Mouse (Mus musculus) stomach, embryonic 14.5 days (tissue): Measurements from ENCODE around the gene ccdc198. TPM values are rescaled to one million over a fixed set of nuclear protein-coding genes. Genes with fewer than 3 reads are reported as not detected.

Source experiments
- ATAC-seq: fragments of 200-750 bp; cut with Nextera tagmentation; 2 replicates; pipeline ENCODE4 v1.8.0; 2017; ENCODE audit warnings: low read depth, moderate TSS enrichment; ENCODE audit not compliant: insufficient number of reproducible peaks, insufficient read depth, low FRiP score
- H3K27ac ChIP-seq: fragments of 300-500 bp; sonication (generic); 2 replicates; pipeline ENCODE4 v1.5.1; 2014; ENCODE audit warnings: mild to moderate bottlenecking, low read length, moderate library complexity, mixed read lengths
- H3K27me3 ChIP-seq: fragments of 300-500 bp; sonication (generic); 2 replicates; pipeline ENCODE4 v1.6.1; 2014; ENCODE audit warnings: low read length, control low read depth, mixed read lengths; ENCODE audit not compliant: control insufficient read depth, insufficient read depth
- H3K36me3 ChIP-seq: fragments of 300-500 bp; sonication (generic); 2 replicates; pipeline ENCODE4 v1.6.1; 2014; ENCODE audit warnings: mild to moderate bottlenecking, control low read depth, low read length, moderate library complexity, mixed read lengths; ENCODE audit not compliant: control insufficient read depth, insufficient read depth
- H3K4me1 ChIP-seq: fragments of 300-500 bp; sonication (generic); 2 replicates; pipeline ENCODE4 v1.6.1; 2014; ENCODE audit warnings: low read length, control low read depth, mixed read lengths; ENCODE audit not compliant: control insufficient read depth, insufficient read depth
- H3K4me2 ChIP-seq: fragments of 300-500 bp; sonication (generic); replicated peaks from 2 replicates; pipeline ENCODE4 v1.6.1; 2014; ENCODE audit warnings: low read depth, low read length, control low read depth
- H3K4me3 ChIP-seq: fragments of 300-500 bp; sonication (generic); 2 replicates; pipeline ENCODE4 v1.5.1; 2014; ENCODE audit warnings: low read depth, low read length, control low read depth
- H3K9ac ChIP-seq: fragments of 300-500 bp; sonication (generic); replicated peaks from 2 replicates; pipeline ENCODE4 v1.6.1; 2014; ENCODE audit warnings: low read depth, mild to moderate bottlenecking, control low read depth, low read length, moderate library complexity, mixed read lengths
- H3K9me3 ChIP-seq: fragments of 300-500 bp; sonication (generic); 2 replicates; pipeline ENCODE4 v1.6.1; 2016; ENCODE audit warnings: low read depth, low read length, control low read depth; ENCODE audit not compliant: control insufficient read depth
- WGBS: fragments of 180-500 bp; shearing (Covaris S2); extraction: QIAGEN DNeasy Blood & Tissue Kit; methylation state at CpG from one replicate; pipeline ENCODE4 v1.1.7; 2014; 5-methylcytosine and 5-hydroxymethylcytosine counted together
- polyA plus RNA-seq: library from polyadenylated mRNA; unstranded; fragments of >200 nt; fragmentation: Nextera tagmentation; extraction: Ambion mirVana; gene quantifications from 2 replicates; pipeline ENCODE4 v1.2.1, GENCODE M21; 2014

ccdc198 gene
- polyA plus RNA-seq, 1 experiment from 2014 or later: 10.0 TPM

DNA sequence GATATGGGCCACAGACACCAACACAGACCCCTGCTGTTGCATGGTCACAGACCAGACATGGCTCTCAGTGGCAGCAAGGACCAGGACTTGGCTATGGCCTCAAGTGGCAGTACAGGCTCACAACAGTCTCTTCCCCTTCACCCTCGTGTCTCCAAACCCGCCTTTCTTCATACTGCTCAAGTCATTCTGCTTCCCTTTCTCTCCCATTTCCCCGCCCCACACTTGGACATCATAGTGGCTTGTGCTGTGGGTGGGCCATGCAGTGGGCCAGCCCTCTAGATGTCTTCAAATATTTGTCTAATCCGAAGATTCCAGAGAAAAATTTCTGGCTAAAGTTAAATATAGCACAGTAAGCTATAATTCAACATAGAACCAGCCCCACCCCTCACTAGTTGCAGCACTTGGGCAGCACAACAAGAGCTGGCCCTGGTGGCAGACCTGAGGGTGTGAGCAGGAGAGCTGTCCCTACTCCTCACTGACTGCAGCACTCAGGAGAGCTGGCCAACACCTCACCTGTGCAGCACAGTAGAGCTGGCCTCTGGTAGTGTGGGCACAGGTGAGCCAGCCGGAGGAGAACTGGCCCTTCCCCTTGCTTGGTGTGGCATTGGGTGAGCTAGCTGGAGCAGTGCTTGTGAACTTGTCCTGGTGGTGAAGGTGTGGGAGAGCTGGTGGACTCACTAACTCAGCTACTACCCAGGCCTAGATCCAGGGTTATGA, 20.2 kb upstream of the ccdc198 start:
- no peak overlapping the region for H3K4me3 ChIP-seq
- 0 out of 2 replicates have a peak, but pooled peaks have one; percentile 53 for ATAC-seq
- no peak overlapping the region for H3K4me2 ChIP-seq
- no peaks in the 10 kb centered on the region for H3K36me3 ChIP-seq
- WGBS: 77% methylated on average over 5 of the region's 5 CpGs
- H3K27me3 ChIP-seq: no peaks in the 10 kb centered on the region
- no peak overlapping the region for H3K9ac ChIP-seq
- H3K27ac ChIP-seq: no peak overlapping the region
- no peaks in the 10 kb centered on the region for H3K4me1 ChIP-seq
- H3K9me3 ChIP-seq: no peaks in the 10 kb centered on the region

DNA sequence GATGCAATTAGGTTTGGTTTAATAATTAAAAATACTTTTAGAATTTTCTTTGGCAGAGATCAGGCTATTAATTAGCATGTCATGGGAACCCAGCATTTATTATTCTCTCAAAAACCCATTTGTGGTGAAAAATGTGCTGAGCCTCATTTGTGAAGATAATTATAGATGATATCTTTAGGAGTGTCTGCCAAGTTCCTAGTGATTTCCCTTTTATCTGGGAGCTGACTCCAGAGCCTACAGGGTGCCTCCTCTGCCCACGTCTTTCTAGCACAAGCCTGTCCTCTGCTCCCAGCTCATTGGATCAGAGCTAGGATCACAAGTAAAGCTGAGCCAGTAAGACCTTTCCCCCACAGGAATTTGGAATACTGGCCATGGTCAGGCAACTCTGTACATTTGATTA, 3.8 kb downstream of the ccdc198 start:
- Histone ChIP-seq H3K27ac (no peak overlapping the region), H3K4me3 (no peak overlapping the region), H3K4me2 (no peak overlapping the region), H3K9me3 (no peaks in the 10 kb centered on the region), H3K4me1 (no peaks in the 10 kb centered on the region), H3K36me3 (no peaks in the 10 kb centered on the region), H3K27me3 (no peaks in the 10 kb centered on the region), H3K9ac (no peak overlapping the region)
- 39% methylated on average over 1 of the region's 1 CpGs for WGBS
- no peak for ATAC-seq

DNA sequence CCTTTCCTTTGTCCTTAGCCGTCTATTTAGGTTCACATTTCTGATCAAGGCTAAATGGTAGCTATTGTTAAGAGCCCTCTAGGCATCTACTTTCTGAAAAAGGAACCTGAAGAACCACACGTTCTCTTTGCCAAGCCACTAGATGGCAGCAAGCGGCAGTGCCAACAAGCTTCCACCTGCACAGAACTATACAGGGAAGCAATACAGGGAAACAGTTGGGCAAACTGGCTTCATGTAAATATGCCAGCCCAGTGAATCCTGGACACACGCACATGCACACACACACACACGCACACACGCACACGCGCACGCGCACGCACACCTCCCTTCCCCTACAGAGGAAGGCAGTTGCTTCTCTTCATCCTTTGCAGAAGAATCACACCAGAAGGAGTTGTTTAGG, 7.1 kb downstream of the ccdc198 start:
- H3K27ac ChIP-seq: no peak overlapping the region
- H3K9me3 ChIP-seq: no peaks in the 10 kb centered on the region
- no peak overlapping the region for H3K9ac ChIP-seq
- 26% methylated on average over 11 of the region's 11 CpGs for WGBS
- no peak overlapping the region for H3K4me3 ChIP-seq
- H3K27me3 ChIP-seq: no peaks in the 10 kb centered on the region
- no peak for ATAC-seq
- H3K36me3 ChIP-seq: no peaks in the 10 kb centered on the region
- H3K4me1 ChIP-seq: no peaks in the 10 kb centered on the region
- no peak overlapping the region for H3K4me2 ChIP-seq

DNA sequence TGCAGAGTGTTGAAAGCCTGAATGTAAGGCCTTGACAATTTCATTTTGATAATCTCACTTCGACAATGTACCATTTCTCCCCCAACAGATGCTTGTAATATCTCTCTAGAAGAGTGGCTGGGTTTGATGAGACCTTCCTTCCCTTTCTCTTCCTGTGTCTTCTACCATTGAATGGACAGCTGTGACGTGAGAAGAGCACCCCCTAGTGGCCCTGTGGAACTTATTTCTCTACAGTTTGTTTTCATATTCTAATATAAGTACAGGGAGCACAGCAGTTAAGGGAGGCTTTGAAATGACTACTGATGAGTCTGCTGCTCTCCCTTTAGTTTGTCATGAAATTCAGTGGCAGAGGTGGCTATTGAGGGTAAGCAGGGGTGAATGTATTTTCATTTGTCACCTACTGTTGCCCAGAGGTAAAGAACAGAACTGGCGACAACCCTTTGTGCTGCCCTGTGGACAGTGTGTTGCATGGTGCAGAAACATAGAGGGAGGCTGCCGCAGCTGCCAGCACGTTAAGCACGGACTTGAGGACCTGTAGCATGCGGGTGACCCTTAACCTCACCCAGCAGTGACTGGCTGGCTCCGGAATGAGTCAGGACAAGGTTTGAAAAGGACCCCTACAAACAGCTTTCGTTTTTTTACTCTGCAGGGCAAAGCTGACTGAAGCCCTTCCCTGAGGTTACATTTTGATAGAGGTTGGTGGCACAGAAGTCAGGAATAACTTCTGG, 10.3 kb downstream of the ccdc198 start:
- H3K9ac ChIP-seq: no peak overlapping the region
- no peaks in the 10 kb centered on the region for H3K27me3 ChIP-seq
- H3K9me3 ChIP-seq: no peaks in the 10 kb centered on the region
- 49% methylated on average over 9 of the region's 9 CpGs for WGBS
- H3K4me1 ChIP-seq: no peaks in the 10 kb centered on the region
- no peak for ATAC-seq
- no peak overlapping the region for H3K27ac ChIP-seq
- H3K36me3 ChIP-seq: no peaks in the 10 kb centered on the region
- no peak overlapping the region for H3K4me2 ChIP-seq
- no peak overlapping the region for H3K4me3 ChIP-seq

DNA sequence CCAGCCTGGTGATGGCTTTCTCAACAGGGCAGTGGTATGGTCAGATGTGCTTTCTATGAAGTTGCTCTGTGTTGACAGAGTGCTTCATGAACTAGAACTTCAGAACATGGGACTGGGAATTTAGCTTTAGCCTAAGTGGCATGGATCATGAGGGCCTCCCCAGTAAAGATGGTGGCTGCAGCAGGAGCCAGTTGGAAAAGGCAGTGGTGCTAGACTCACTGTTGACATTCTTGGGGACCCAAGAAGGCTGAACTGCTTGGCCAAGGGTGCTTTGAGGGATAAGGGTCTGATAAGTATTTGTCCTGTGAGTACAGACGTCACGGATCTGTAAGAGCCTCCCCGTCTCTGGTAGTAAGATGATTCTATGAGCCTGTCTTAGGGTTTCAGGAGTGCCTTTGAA, 13.4 kb downstream of the ccdc198 start:
- WGBS: 86% methylated on average over 3 of the region's 3 CpGs
- ATAC-seq: no peak
- no peaks in the 10 kb centered on the region for H3K4me1 ChIP-seq
- H3K9me3 ChIP-seq: no peaks in the 10 kb centered on the region
- no peak overlapping the region for H3K4me3 ChIP-seq
- no peak overlapping the region for H3K27ac ChIP-seq
- H3K36me3 ChIP-seq: no peaks in the 10 kb centered on the region
- no peaks in the 10 kb centered on the region for H3K27me3 ChIP-seq
- H3K9ac ChIP-seq: no peak overlapping the region
- no peak overlapping the region for H3K4me2 ChIP-seq

DNA sequence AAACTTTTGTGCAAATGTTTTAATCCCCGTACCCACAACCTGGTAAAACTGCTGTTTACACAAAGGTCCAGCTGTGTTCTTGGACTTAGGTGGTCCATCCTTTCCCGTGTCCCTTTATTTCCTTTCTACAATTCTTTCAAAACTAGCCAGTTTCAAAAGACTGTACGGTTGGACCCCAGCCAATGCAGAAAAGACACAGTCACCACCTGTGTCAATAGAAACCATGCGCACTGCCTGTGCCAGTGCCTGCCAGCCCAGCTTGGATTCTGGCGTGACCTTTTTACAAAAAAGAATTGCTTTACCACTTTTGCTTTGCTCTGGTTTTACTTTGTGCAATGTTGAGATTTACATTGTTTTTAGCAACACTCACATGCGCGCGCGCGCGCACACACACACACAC, 18.3 kb downstream of the ccdc198 start:
- no peak overlapping the region for H3K9ac ChIP-seq
- H3K4me3 ChIP-seq: no peak overlapping the region
- no peaks in the 10 kb centered on the region for H3K9me3 ChIP-seq
- ATAC-seq: no peak; the same call in 1 of the 2 replicates
- no peak overlapping the region for H3K27ac ChIP-seq
- H3K27me3 ChIP-seq: no peaks in the 10 kb centered on the region
- 69% methylated on average over 11 of the region's 11 CpGs for WGBS
- H3K36me3 ChIP-seq: no peaks in the 10 kb centered on the region
- no peak overlapping the region for H3K4me2 ChIP-seq
- H3K4me1 ChIP-seq: no peaks in the 10 kb centered on the region

DNA sequence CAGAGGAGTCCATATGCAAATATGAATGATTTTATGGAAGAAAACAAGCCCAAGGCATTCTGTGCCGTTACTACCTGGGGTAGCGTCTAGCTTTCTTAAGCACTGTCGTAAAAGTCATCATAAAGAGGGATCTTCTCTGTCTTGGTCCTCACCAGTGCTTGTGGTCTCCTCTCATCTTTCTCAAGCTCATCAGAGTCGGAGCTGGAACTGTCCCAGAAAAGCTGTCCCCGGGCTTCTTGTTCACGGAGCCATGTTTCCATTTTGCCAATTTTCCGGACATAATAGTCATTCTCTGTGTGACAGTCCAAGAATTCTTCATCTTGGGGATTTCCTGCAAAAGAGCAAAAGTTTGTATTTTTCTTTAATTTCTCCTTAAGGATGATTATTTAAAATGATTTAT, 18.8 kb downstream of the ccdc198 start:
- Histone ChIP-seq H3K4me3 (no peak overlapping the region), H3K27ac (no peak overlapping the region), H3K9ac (no peak overlapping the region), H3K9me3 (no peaks in the 10 kb centered on the region), H3K4me2 (no peak overlapping the region), H3K27me3 (no peaks in the 10 kb centered on the region), H3K36me3 (no peaks in the 10 kb centered on the region), H3K4me1 (no peaks in the 10 kb centered on the region)
- WGBS: 77% methylated on average over 7 of the region's 7 CpGs
- no peak for ATAC-seq

DNA sequence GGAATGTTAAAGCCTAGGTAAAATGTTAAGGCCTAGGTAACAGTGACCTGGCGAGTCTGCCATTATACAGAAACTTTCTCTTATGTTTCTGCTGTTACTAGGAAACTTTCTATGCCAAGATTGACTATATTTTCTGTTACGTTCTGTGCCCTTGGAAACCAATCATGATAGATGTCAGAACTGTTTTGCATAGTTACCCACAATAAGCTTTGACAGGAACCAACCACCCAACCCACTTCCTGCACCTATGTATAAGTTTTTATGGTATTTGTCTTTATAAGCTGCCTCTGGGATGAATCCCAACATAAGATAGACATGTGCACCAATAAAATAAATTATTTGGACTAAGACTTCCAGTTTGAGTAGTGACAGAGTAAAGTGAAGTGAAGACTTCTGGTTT, 23.5 kb downstream of the ccdc198 start:
- Histone ChIP-seq H3K4me1 (no peaks in the 10 kb centered on the region), H3K27me3 (no peaks in the 10 kb centered on the region), H3K27ac (no peak overlapping the region), H3K9ac (no peak overlapping the region), H3K9me3 (no peaks in the 10 kb centered on the region), H3K36me3 (no peaks in the 10 kb centered on the region), H3K4me3 (no peak overlapping the region), H3K4me2 (no peak overlapping the region)
- WGBS: 89% methylated on average over 2 of the region's 2 CpGs
- no peak for ATAC-seq
